Mouse (Mus musculus): ENCODE measurements around the gene Myadm.

The Myadm gene

GRCm38 (mm10) chr7:3317704-3318103, 28.8 kb downstream of the Myadm start:
- no peak for DNase-seq (ENCODE audit: low read depth, low spot score)

DNA sequence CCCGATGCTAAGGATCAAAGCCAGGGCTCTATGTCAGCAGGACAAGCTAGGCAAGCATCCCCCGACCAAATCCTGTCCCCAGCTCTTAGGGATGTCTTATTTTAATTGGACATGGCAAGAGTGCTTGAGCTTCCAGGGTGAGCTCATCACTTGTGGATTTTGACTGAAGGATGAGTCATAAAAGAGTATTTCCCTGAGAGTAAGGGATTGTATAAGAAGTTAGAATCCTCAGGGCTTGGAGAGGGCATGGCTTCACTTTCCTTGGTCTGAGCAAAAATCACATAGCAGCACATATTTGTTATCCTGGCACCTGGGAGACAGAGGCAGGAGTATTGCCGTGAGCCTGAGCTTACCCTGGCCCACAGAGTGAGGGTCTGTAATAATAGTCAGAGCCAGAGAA, 32.0 kb downstream of the Myadm start:
- DNase-seq (ENCODE audit: low read depth, low spot score) = no peak

DNA sequence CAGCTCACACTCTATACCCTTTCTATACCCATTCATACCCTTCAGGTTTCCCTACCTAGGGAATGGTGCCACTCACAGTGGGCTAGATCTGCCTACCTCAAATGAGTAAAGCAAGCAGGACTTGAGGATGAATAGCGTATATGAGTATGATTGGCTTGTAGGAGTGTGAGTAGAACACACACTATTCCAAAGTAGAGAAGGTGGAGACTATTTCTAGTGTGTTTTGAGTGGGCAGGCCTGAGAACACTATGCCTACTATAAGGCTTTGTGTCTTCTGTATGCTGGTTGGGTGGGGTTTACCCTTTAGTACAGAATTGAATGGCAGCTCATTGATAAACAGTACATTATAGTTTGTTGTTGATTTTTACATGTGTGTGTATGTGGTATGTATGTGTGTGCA, 34.9 kb downstream of the Myadm start:
- no peak for DNase-seq (ENCODE audit: low read depth, low spot score)

GRCm38 (mm10) chr7:3327961-3328360, 39.1 kb downstream of the Myadm start:
- DNase-seq (ENCODE audit: low read depth, low spot score) = peak; percentile 73

- peak; percentile 76 for DNase-seq (ENCODE audit: low read depth, low spot score)
Observed at GRCm38 (mm10) chr7:3329776-3330546, 41.1 kb downstream of the Myadm start.

- DNase-seq (ENCODE audit: low read depth, low spot score) = no peak
Observed at GRCm38 (mm10) chr7:3331171-3331570, 42.3 kb downstream of the Myadm start.

DNA sequence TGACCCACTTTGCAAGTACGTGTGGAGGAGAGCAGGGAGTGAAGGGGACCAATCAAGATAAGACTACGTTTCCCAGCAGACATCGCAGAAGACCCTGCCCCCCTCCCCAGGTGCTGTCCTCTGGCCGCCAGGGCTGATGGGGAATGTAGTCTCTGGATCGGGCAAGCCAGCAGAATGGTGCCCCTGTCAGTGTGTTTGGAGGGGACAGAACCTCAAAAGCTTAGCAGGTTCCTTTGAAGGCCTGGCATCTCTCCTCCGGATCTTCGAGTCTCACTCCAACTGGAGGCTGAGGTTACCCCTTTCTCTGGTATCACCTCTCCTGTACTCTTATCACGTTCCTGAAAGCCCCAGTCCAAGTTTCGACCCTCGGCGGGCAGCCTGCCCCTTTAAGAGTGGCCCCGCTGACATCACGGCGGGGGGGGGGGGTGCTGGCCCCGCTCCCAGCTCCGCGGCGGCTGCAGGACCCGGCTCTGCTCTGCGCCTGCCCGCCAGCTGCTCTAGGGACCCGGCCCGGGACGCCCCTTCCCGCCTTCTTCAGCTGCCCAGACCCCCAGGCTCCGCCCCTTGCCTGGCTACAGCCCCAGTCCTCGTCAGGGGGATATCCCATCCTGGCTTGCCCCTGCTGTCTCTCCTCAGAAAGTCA, 42.8 kb downstream of the Myadm start:
- DNase-seq (ENCODE audit: low read depth, low spot score) = peak; percentile 75

DNA sequence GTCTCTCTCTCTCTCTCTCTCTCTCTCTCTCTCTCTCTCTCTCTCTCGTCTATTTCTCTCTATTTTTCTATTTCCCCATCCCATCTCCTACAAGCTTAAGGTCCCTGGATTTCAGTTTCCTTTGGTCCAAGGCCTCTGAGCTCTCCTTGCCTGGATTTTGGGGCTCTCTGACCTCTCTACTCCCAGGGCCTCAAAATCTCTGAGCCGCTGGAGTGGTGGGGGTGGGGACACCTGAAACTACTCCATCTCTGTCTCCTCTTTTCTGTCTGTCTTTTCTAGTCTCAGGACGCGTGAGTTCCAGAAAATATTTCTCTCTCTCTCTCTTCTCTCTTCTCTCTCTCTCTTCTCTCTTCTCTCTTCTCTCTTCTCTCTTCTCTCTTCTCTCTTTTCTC, 43.3 kb downstream of the Myadm start:
- DNase-seq (ENCODE audit: low read depth, low spot score) = no peak

DNA sequence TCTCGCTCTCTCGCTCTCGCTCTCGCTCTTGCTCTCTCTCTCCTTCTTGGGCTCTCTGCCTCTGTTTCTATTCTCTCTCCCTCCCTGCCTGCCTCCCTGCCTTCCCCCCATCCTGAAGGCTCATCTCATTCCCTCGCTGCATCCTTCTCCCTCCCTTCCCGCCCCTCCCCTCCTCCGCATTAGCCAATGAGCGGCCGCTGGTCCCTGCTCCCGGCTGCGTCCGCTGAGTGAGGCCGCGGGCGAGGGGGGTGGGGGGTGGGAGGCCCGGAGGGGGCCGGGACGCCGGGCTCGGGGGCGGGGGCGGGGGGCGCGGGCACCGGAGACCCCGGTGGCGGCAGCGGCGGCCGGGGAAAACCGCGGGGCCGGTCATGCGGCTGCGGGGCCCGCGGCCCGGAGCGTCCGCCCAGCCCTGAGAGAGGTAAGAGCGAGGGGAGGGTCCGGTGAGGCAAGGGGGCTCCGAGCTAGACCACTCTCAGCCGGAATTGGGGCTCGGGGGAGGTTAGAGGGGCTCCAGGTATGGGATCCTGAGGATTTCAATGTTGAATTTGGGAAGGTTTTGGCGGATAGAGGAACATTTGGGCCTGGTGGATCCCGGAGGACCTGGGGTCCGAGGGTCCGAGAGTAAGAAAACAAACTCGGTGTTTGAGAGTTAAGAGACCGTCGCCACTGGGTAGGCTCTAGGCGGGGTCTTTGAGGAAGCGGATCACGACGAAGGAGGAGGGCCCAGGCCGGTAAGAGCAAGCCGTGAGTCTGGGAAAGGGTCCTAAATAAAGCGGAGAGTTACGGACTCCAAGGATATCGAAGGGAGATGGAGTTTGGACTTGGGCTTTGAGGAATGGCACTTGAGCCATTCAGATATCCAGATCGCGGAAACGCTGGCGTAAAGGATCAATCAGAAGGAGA, 44.0 kb downstream of the Myadm start, which contains the start of gene Cacng7:
Gene Cacng7, plus strand, starts transcription at position 337 of the 903 bp plus-strand sequence.
- DNase-seq (ENCODE audit: low read depth, low spot score) = peak; percentile 65

DNA sequence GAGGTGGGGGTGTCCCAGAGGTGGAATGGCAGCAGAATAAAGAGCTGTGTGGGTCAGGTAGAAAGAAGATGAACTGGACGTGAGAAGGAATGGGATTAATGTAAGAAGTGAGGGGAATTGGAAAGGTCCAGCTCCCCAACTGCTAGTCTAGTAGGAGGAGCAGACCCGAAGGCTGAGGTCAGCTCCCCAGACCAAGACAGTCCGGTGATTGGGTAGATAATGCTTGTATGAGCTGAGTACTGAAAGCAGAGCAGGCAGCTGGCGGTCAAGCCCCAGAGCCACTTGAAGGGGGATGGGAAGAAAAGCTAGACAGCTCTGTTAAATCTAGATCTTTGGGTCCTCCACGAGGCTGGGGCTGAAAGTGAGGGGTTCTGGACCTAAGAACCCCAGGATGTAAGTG, 44.7 kb downstream of the Myadm start:
- peak; percentile 39 for DNase-seq (ENCODE audit: low read depth, low spot score)

- peak; percentile 60 for DNase-seq (ENCODE audit: low read depth, low spot score)
Observed at GRCm38 (mm10) chr7:3336412-3336811, 47.5 kb downstream of the Myadm start.

- DNase-seq (ENCODE audit: low read depth, low spot score) = peak; percentile 95
Observed at GRCm38 (mm10) chr7:3338286-3338935, 49.5 kb downstream of the Myadm start.

DNA sequence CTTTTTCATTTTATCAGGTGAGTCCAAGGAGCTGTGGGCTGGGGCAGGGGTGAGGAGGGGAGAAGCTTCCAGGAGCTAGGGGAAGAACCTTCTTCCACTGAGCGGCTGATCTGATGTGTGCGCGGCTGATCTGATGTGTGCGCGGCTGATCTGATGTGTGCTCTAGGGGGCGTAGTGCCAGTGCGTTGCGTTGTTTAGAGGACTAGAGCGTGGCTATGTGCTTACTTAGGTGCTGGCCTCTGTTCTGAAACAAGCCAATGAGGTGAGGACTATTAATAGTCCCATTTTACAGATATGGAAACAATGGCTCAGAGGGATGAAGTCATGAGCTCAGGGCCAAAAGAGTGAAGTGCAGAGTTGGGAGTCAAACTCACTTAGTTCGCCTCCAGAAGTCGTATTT, 50.1 kb downstream of the Myadm start:
- DNase-seq (ENCODE audit: low read depth, low spot score) = peak; percentile 72

GRCm38 (mm10) chr7:3343861-3344260, 55.0 kb downstream of the Myadm start:
- DNase-seq (ENCODE audit: low read depth, low spot score) = no peak

- DNase-seq (ENCODE audit: low read depth, low spot score) = peak; percentile 51
Observed at GRCm38 (mm10) chr7:3345301-3345700, 56.4 kb downstream of the Myadm start.

DNA sequence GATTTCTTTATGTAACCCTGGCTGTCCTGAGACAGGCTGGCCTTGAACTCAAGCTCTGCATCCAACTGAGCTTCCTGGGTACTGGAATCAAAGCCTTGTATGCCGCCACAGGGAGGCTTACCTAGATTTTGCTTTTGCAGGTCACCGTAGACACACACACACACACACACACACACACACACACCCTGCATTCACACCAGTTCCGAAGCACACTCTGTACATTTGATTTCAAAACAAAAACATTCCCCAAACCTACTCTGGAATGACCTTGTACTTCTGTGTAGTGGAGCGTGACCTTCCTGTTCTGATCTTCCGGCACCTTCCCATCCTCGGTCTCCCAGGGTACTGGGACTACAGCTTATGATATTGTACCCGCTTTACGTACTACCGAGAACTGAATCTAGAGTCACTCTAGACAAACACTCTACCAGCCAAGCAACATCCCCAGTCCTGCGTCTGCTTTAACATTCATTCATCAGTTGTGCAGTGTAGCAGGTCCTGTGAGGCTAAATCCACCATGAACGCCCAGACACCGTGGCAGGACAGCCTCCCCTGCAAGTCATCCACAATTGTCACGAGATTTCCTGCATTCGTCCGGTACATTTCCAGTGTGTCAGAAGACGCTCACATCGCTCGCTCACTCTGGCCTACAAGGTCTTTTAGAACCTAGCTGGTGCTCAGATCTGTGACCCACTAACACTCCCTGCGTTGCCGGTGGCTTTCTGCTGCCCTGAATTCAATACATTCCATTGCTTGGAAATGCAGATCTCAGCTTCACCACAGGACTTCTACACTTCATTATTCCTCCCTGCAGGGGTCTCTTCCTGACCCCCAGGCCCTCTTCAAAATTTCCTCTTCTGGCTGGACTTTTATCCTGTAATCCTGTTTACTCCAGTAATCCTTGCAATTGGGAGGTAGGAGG, 58.7 kb downstream of the Myadm start:
- DNase-seq (ENCODE audit: low read depth, low spot score) = peak; percentile 100

GRCm38 (mm10) chr7:3348326-3348725, 59.4 kb downstream of the Myadm start:
- peak; percentile 91 for DNase-seq (ENCODE audit: low read depth, low spot score)

GRCm38 (mm10) chr7:3349775-3350174, 60.9 kb downstream of the Myadm start:
- DNase-seq (ENCODE audit: low read depth, low spot score) = peak; percentile 54

Measured in R1 (cell line).